Mouse (Mus musculus) mouse embryonic stem cell (cell line): ENCODE data around the gene Mtr.
"Not testable (repeated sequence)": the region's sequence is repeated elsewhere in the genome, so short reads cannot be mapped to it uniquely, and the experiment has no call there.

ENCODE experiments used
- in situ Hi-C, 2 experiments: fragments of 300-500 bp; cut with MboI; formaldehyde crosslinking; loops; 1 replicate in 1 of 2; 3 replicates in 1 of 2; pipeline ENCODE4 v1.14.3; 2019 to 2020; ENCODE audit warnings: low sequenced_read_pairs in 2 of 2, low pct_unique_long_range_greater_than_20kb in 1 of 2, mixed read lengths in 1 of 2; ENCODE audit not compliant: unreplicated experiment in 1 of 2

Gene Mtr

GRCm38 (mm10) chr13:12176761-12177160 lies 81.2 kb downstream of the Mtr start:
- in situ Hi-C loops, result no loop called here

GRCm38 (mm10) chr13:12175988-12176736 lies 81.8 kb downstream of the Mtr start:
- in situ Hi-C loops, result no loop called here

GRCm38 (mm10) chr13:12167276-12167675 lies 90.6 kb downstream of the Mtr start:
- in situ Hi-C loops, result no loop called here

- in situ Hi-C loops, result no loop called here
Measured at GRCm38 (mm10) chr13:12166386-12166785, 91.5 kb downstream of the Mtr start.

- in situ Hi-C loops, result no loop called here
Measured at GRCm38 (mm10) chr13:12165461-12166058, 92.4 kb downstream of the Mtr start.

GRCm38 (mm10) chr13:12162457-12162856 lies 95.5 kb downstream of the Mtr start:
- in situ Hi-C loops, result no loop called here

- in situ Hi-C loops, result no loop called here
Measured at GRCm38 (mm10) chr13:12160121-12160475, 97.8 kb downstream of the Mtr start.

GRCm38 (mm10) chr13:12159288-12160120 lies 98.4 kb downstream of the Mtr start:
- in situ Hi-C loops, result no loop called here

GRCm38 (mm10) chr13:12153922-12154321 lies 104.0 kb downstream of the Mtr start:
- in situ Hi-C loops, result no loop called here

- in situ Hi-C loops, result no loop called here
Measured at GRCm38 (mm10) chr13:12146918-12147507, 110.9 kb downstream of the Mtr start.

GRCm38 (mm10) chr13:12146402-12146801 lies 111.5 kb downstream of the Mtr start:
- in situ Hi-C loops, result no loop called here

GRCm38 (mm10) chr13:12143347-12143746 lies 114.6 kb downstream of the Mtr start:
- in situ Hi-C loops, result no loop called here

GRCm38 (mm10) chr13:12136461-12136860 lies 121.5 kb downstream of the Mtr start:
- in situ Hi-C loops, result not testable (repeated sequence)

- in situ Hi-C loops, result no loop called here
Measured at GRCm38 (mm10) chr13:12133549-12133948, 124.4 kb downstream of the Mtr start.
